Mouse (Mus musculus): ENCODE measurements around the gene Ankrd35.
A peak's percentile ranks its signal among the peaks of the same experiment; 100 is the strongest.

GRCm38 (mm10) chr3:96639219-96639618, 30.7 kb upstream of the Ankrd35 start:
- TF ChIP-seq POLR2A (IDR thresholded peaks at IDR 0.05; ENCODE audit: low read depth, low read length): no peak
- TF ChIP-seq CTCF (IDR thresholded peaks at IDR 0.05; ENCODE audit: extremely low read depth, insufficient read depth, insufficient read length, insufficient replicate concordance): peak; percentile 65; the same call in 1 of the 2 replicates

Data from spleen, adult 2 months (tissue).